Mouse (Mus musculus) megakaryocyte-erythroid progenitor cell, adult 5-6 weeks (primary cell): ENCODE measurements around the gene C330007P06Rik. TPM values are rescaled to one million over a fixed set of nuclear protein-coding genes. Genes with fewer than 3 reads are reported as not detected.
"Not testable (repeated sequence)": the region's sequence is repeated elsewhere in the genome, so short reads cannot be mapped to it uniquely, and the experiment has no call there.

Experiments
- ATAC-seq: replicated peaks from 2 replicates; pipeline ENCODE4 v1.8.0; 2016; ENCODE audit warnings: mild to moderate bottlenecking, inconsistent platforms; ENCODE audit not compliant: severe bottlenecking, poor library complexity, low FRiP score, low TSS enrichment
- total RNA-seq, 2 experiments: library from RNA; stranded (forward) in 1 of 2; stranded (reverse) in 1 of 2; fragments of 200-1000, 215-1000 nt in 1 of 2; fragments of >200 nt in 1 of 2; fragmentation: Nextera tagmentation in 1 of 2; gene quantifications; 2 replicates each; pipeline ENCODE4 v1.2.3; 2014 to 2017

The C330007P06Rik gene
- total RNA-seq, 2 experiments from 2014 or later = 37.3 to 67.4 TPM

- no peak for ATAC-seq
Measured at GRCm38 (mm10) chrX:36805466-36806235, 68.3 kb downstream of the C330007P06Rik start.

- no peak for ATAC-seq
Measured at GRCm38 (mm10) chrX:36804196-36804595, 69.7 kb downstream of the C330007P06Rik start.

DNA sequence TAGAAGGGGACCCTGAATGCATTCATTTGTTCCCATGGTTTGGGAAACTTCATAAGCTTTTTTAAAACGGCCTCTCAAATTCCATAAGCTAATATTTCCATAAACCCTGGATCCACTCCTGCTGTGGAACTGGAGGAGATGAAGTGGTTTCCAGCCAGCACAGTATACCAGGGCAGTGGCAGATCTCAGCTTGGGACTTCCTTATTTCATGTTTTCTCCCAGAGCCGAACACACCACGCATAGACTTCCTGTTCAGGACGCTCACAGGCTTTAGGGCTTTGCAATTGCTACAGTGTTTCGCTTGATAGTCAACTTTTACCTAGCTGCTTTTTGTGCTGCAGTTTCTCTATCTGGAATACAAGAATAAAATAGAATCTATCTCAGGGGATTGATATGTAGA lies 70.7 kb downstream of the C330007P06Rik start:
- no peak for ATAC-seq

DNA sequence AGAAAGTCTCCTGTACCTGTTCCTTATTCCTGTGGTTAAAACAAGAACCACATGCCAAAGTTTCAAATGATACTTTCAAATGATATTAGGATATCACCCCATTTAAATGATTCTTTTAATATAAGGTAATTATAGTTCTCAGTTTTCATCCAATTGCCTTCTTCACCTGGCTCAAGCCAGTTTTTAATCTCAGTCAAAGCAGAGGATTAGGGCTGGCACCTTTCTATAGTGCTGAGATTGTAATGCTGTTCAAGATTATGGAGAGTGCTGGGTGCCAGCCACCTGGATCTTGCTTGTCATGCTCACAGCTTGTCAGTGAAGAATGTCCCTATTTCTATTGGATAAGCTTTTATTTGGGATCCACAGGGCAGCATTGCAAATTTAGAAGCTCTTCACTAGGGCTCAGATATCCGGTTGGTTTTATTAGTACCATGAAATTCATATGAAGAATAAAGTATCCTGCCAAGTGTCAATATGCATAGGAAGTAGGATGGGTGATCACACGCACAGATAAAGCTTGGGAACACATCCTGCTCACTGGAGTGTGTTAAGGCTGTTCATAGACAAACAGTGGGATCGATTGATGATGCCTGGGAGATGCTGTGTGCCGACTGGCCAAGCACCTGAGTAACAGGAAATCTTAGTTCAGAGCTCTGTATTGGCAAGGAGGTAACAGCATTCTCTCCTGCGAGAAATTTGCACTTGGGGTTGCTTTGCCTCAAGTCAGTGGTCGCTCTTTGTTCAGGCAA lies 74.6 kb downstream of the C330007P06Rik start:
- ATAC-seq = no peak

- ATAC-seq = not testable (repeated sequence)
Measured at GRCm38 (mm10) chrX:36796734-36797133, 77.2 kb downstream of the C330007P06Rik start.

DNA sequence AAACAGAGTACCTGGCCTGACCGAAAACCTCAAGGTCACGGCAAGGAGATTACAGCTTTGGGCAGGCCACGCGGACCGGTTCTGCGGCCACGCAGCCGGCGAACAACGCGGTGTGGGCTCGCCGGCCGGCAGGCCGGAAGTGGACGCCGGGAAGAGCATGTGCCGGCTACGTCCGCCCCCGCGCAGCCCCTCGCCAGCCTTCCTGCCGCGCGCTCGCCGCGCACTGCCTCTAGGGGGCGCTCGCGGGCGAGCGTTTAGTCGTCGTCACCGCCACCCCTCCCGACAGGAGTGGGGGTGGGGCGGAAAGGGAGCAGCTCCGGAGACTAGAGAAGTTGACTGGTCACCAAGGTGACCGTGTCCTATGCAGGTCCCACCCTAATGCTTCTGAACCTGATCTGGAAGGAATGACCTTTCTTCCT lies 77.7 kb downstream of the C330007P06Rik start:
- ATAC-seq = peak; percentile 58

GRCm38 (mm10) chrX:36795424-36796162 lies 78.3 kb downstream of the C330007P06Rik start, which contains the start of gene Slc25a5:
Gene Slc25a5 (plus strand): TSS chrX:36795651.
- ATAC-seq = peak; percentile 98

DNA sequence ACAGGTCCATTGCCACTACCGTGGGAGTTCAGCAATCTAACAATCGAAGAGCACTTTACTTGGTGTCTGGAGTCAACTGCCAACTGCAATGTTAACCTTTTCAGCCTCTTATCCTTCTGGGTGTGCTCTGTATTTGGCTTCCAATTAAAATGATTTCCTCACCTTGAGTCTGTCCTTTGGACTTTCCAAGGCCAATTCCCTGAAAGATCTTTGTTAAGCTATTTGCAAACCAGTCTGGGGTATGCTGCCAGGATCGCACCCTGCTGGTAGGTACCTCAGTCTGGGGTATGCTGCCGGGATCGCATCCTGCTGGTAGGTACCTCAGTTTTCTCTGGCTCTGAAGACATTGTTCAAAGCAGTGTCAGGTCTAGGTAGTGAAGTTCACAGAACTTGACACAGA lies 79.3 kb downstream of the C330007P06Rik start:
- no peak for ATAC-seq

GRCm38 (mm10) chrX:36789360-36789759 lies 84.6 kb downstream of the C330007P06Rik start:
- no peak for ATAC-seq

- no peak for ATAC-seq
Measured at GRCm38 (mm10) chrX:36777694-36778093, 96.2 kb downstream of the C330007P06Rik start.

GRCm38 (mm10) chrX:36775520-36775919 lies 98.4 kb downstream of the C330007P06Rik start:
- no peak for ATAC-seq

Other genes starting within 250 kb of the C330007P06Rik start
- gene Akap17b, start 228.7 kb downstream of the C330007P06Rik start, total RNA-seq (2014; fragmentation: Nextera tagmentation) = 2.1 and 2.6 TPM in 2 replicates
- gene Akap17b, start 228.7 kb downstream of the C330007P06Rik start, total RNA-seq (2017) = 6.8 and 11.8 TPM in 2 replicates
- gene Slc25a43, start 130.5 kb downstream of the C330007P06Rik start, total RNA-seq (2014; fragmentation: Nextera tagmentation) = not detected in 2 replicates
- not detected in 2 replicates for gene Slc25a43, start 130.5 kb downstream of the C330007P06Rik start, total RNA-seq (2017)
- 645 and 809 TPM in 2 replicates for gene Slc25a5, start 78.5 kb downstream of the C330007P06Rik start, total RNA-seq (2014; fragmentation: Nextera tagmentation)
- 912 and 1,001 TPM in 2 replicates for gene Slc25a5, start 78.5 kb downstream of the C330007P06Rik start, total RNA-seq (2017)
- gene Ube2a, start 211 bp downstream of the C330007P06Rik start, total RNA-seq (2014; fragmentation: Nextera tagmentation) = 65.0 and 68.2 TPM in 2 replicates
- 7.4 and 19.6 TPM in 2 replicates for gene Ube2a, start 211 bp downstream of the C330007P06Rik start, total RNA-seq (2017)
- 21.2 and 28.6 TPM in 2 replicates for gene Nkrf, start 28.8 kb upstream of the C330007P06Rik start, total RNA-seq (2014; fragmentation: Nextera tagmentation)
- gene Nkrf, start 28.8 kb upstream of the C330007P06Rik start, total RNA-seq (2017) = 16.0 and 16.4 TPM in 2 replicates
- 15.5 TPM in 2 replicates for gene Sept6, start 117.7 kb upstream of the C330007P06Rik start, total RNA-seq (2014; fragmentation: Nextera tagmentation)
- 19.9 and 27.3 TPM in 2 replicates for gene Sept6, start 117.7 kb upstream of the C330007P06Rik start, total RNA-seq (2017)
- gene Sowahd, start 174.7 kb upstream of the C330007P06Rik start, total RNA-seq (2014; fragmentation: Nextera tagmentation) = not detected in 2 replicates
- gene Sowahd, start 174.7 kb upstream of the C330007P06Rik start, total RNA-seq (2017) = not detected in 2 replicates
- gene Rpl39, start 211.3 kb upstream of the C330007P06Rik start, total RNA-seq (2014; fragmentation: Nextera tagmentation) = 2,164 and 2,516 TPM in 2 replicates
- 4,522 and 6,227 TPM in 2 replicates for gene Rpl39, start 211.3 kb upstream of the C330007P06Rik start, total RNA-seq (2017)
- gene Upf3b, start 236.2 kb upstream of the C330007P06Rik start, total RNA-seq (2014; fragmentation: Nextera tagmentation) = 43.4 and 80.8 TPM in 2 replicates
- 87.5 and 105 TPM in 2 replicates for gene Upf3b, start 236.2 kb upstream of the C330007P06Rik start, total RNA-seq (2017)